Mouse (Mus musculus) neural tube, embryonic 14.5 days (tissue): Measurements from ENCODE around the gene Gm10645. TPM values are rescaled to one million over a fixed set of nuclear protein-coding genes. Genes with fewer than 3 reads are reported as not detected.

Source experiments
- ATAC-seq: fragments of 200-750 bp; cut with Nextera tagmentation; 2 replicates; pipeline ENCODE4 v1.8.0; 2017; ENCODE audit warnings: low read depth, mild to moderate bottlenecking, moderate TSS enrichment, moderate library complexity
- H3K27ac ChIP-seq: fragments of 300-500 bp; sonication (generic); 2 replicates; pipeline ENCODE4 v1.5.1; 2014; ENCODE audit warnings: low read depth, mild to moderate bottlenecking, control low read depth, low read length, moderate library complexity, mixed read lengths
- H3K27me3 ChIP-seq: fragments of 300-500 bp; sonication (generic); 2 replicates; pipeline ENCODE4 v1.6.1; 2014; ENCODE audit warnings: low read length; ENCODE audit not compliant: control insufficient read depth, insufficient read depth
- H3K36me3 ChIP-seq: fragments of 300-500 bp; sonication (generic); 2 replicates; pipeline ENCODE4 v1.6.1; 2014; ENCODE audit warnings: low read length, mixed read lengths; ENCODE audit not compliant: control insufficient read depth, insufficient read depth
- H3K4me1 ChIP-seq: fragments of 300-500 bp; sonication (generic); 2 replicates; pipeline ENCODE4 v1.6.1; 2014; ENCODE audit warnings: low read length; ENCODE audit not compliant: control insufficient read depth, insufficient read depth
- H3K4me2 ChIP-seq: fragments of 300-500 bp; sonication (generic); 2 replicates; pipeline ENCODE4 v1.6.1; 2014; ENCODE audit warnings: mild to moderate bottlenecking, low read depth, low read length, control low read depth
- H3K4me3 ChIP-seq: fragments of 300-500 bp; sonication (generic); 2 replicates; pipeline ENCODE4 v1.5.1; 2014; ENCODE audit warnings: low read depth, low read length, control low read depth, mixed read lengths
- H3K9ac ChIP-seq: fragments of 300-500 bp; sonication (generic); replicated peaks from 2 replicates; pipeline ENCODE4 v1.6.1; 2014; ENCODE audit warnings: low read depth, mild to moderate bottlenecking, control low read depth, low read length, mixed read lengths
- H3K9me3 ChIP-seq: fragments of 300-500 bp; sonication (generic); 2 replicates; pipeline ENCODE4 v1.6.1; 2016; ENCODE audit warnings: low read length; ENCODE audit not compliant: control insufficient read depth
- WGBS: fragments of 180-500 bp; shearing (Covaris S2); extraction: QIAGEN DNeasy Blood & Tissue Kit; methylation state at CpG from one replicate; pipeline ENCODE4 v1.1.7; 2014; 5-methylcytosine and 5-hydroxymethylcytosine counted together
- polyA plus RNA-seq: library from polyadenylated mRNA; unstranded; fragments of >200 nt; fragmentation: Nextera tagmentation; extraction: Ambion mirVana; gene quantifications from 2 replicates; pipeline ENCODE4 v1.2.1, GENCODE M21; 2014

The Gm10645 gene
- polyA plus RNA-seq, 1 experiment from 2014 or later = 14.2 TPM

DNA sequence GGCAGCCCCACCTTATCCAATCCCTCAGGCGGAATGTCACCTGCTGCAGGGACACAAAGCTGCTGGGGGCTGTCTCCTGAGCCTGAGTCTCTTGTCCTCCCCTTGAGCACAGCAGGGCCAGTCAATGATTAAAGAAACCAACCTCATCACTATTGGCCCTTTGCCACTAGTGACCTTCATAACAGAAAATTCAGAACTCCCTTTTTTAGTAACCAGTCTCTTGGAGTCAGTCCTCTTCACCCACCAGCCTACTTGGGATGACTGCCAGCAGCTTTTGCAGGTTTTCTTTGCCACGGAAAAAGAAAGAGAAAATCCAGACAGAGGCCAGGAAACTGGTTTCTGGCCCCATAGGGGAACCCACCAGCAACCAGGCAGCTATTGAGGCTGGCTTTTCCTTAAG is 30.9 kb downstream of the Gm10645 start:
- Histone ChIP-seq H3K9ac (no peak overlapping the region), H3K27me3 (no peaks in the 10 kb centered on the region), H3K4me2 (no peak overlapping the region), H3K9me3 (no peaks in the 10 kb centered on the region), H3K4me1 (no peaks in the 10 kb centered on the region), H3K27ac (no peak overlapping the region), H3K4me3 (no peak overlapping the region), H3K36me3 (no peaks in the 10 kb centered on the region)
- ATAC-seq = no peak
- 68% methylated on average over 2 of the region's 2 CpGs for WGBS

Other genes starting within 250 kb of the Gm10645 start
- gene Tbc1d9, start 818 bp downstream of the Gm10645 start, polyA plus RNA-seq = 19.0 and 19.7 TPM in 2 replicates
- 0.44 TPM in 1 of 2 replicates, not detected in the other for gene Ucp1, start 124.2 kb upstream of the Gm10645 start, polyA plus RNA-seq
- 24.1 and 30.7 TPM in 2 replicates for gene Elmod2, start 166.3 kb upstream of the Gm10645 start, polyA plus RNA-seq
- gene Mgat4d, start 182.3 kb upstream of the Gm10645 start, polyA plus RNA-seq = not detected in 2 replicates
- 15.6 and 17.9 TPM in 2 replicates for gene Clgn, start 223.7 kb upstream of the Gm10645 start, polyA plus RNA-seq